Mouse (Mus musculus) liver, embryonic 14.5 days (tissue): ENCODE data around the gene Trpv4.

Source experiments
- CTCF ChIP-seq: IDR thresholded peaks from 2 replicates; pipeline ENCODE4 v1.5.1; 2016; ENCODE audit warnings: antibody characterized with exemption, low read depth, control low read depth
- EP300 ChIP-seq: IDR thresholded peaks from 2 replicates; pipeline ENCODE4 v1.6.1; 2016; ENCODE audit warnings: antibody characterized with exemption, low read depth

- TF ChIP-seq EP300 (no peak), CTCF (no peak)
Measured at GRCm38 (mm10) chr5:114666659-114667058, 8.4 kb upstream of the Trpv4 start.
